ENCODE assay signal across 11 mouse cellular contexts in the genomic region with DNA sequence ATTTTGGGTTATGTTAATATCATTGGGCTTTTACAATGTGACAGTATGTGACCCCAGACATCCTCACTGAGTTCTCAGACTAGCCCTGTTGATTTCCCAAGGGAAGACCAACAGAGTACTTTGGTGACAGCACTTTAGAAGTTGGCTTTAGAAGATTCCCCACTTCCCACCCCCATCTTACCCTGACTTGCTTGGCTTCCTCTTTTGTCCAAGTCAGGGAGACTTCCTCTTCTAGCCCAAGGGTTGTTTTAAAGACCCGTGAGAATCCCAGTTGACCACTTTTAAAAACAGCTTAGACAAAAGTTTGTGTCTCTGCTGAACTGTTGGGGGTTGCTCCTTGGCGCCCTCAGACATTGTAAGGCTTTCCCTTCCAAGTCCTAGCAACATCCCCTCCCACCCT. TPM values are rescaled to one million over a fixed set of nuclear protein-coding genes. Genes with fewer than 3 reads are reported as not detected.
A peak's percentile ranks its signal among the peaks of the same experiment; 100 is the strongest.
DNase-seq lines count a peak whose midpoint lies in the region; ATAC-seq and TF ChIP-seq lines count a peak whose summit lies in the region.
"Had no signal": no experiment of that assay in that cellular context is flagged by ENCODE, and none has a peak within 500 bp of the region (broad histone marks: within the 10 kb centered on the region; RNA-seq: fewer than 3 reads in every experiment).

No protein-coding gene starts in this region.

- no peaks in the 10 kb centered on the region for H3K27me3 ChIP-seq in hindbrain, embryonic 15.5 days
- H3K27me3 ChIP-seq in midbrain, embryonic 14.5 days (ENCODE audit: control insufficient read depth, insufficient read depth, low read length) = no peaks in the 10 kb centered on the region

- H3K9ac ChIP-seq in hindbrain, embryonic 15.5 days = no peak overlapping the region
- no peak overlapping the region for H3K9ac ChIP-seq in midbrain, embryonic 14.5 days (replicated peaks; ENCODE audit: low read length)

- 0 out of 2 replicates have a peak overlapping the region, but pooled peaks have one; percentile 2 for H3K4me2 ChIP-seq in hindbrain, embryonic 15.5 days
- no peak overlapping the region for H3K4me2 ChIP-seq in midbrain, embryonic 14.5 days (ENCODE audit: low read length)

- no peak overlapping the region for H3K4me3 ChIP-seq in left cerebral cortex, adult 2 months
- no peak overlapping the region for H3K4me3 ChIP-seq in hindbrain, embryonic 15.5 days
- no peak overlapping the region for H3K4me3 ChIP-seq in midbrain, embryonic 14.5 days (replicated peaks; ENCODE audit: low read depth, low read length)
- H3K4me3 ChIP-seq: erythroblast, embryonic 14.5 days had no signal

- intact Hi-C loops in left cerebral cortex, adult 2 months (cut with DNase I) = no loop called here

- H3K4me1 ChIP-seq in hindbrain, embryonic 15.5 days (replicated peaks) = peaks cover 59% of the 10 kb centered on the region
- peaks cover 43% of the 10 kb centered on the region for H3K4me1 ChIP-seq in midbrain, embryonic 14.5 days (ENCODE audit: control insufficient read depth, insufficient read depth, low read length)

- H3K27ac ChIP-seq in left cerebral cortex, adult 2 months = peak overlapping the region; percentile 54
- H3K27ac ChIP-seq in hindbrain, embryonic 15.5 days (replicated peaks) = peak overlapping the region; percentile 24; the same call in 1 of the 2 replicates
- 0 out of 2 replicates have a peak overlapping the region, but pooled peaks have one; percentile 13 for H3K27ac ChIP-seq in midbrain, embryonic 14.5 days (replicated peaks; ENCODE audit: low read depth, low read length)

- no peaks in the 10 kb centered on the region for H3K36me3 ChIP-seq in hindbrain, embryonic 15.5 days
- no peaks in the 10 kb centered on the region for H3K36me3 ChIP-seq in midbrain, embryonic 14.5 days (ENCODE audit: control insufficient read depth, insufficient read depth, low read length)

- H3K9me3 ChIP-seq in hindbrain, embryonic 15.5 days = no peaks in the 10 kb centered on the region
- H3K9me3 ChIP-seq in midbrain, embryonic 14.5 days (ENCODE audit: control insufficient read depth, low read length) = no peaks in the 10 kb centered on the region

- 10% methylated on average over 2 of the region's 2 CpGs for WGBS in hindbrain, embryonic 15.5 days
- WGBS in midbrain, embryonic 14.5 days = 9% methylated on average over 2 of the region's 2 CpGs

- peak; percentile 55 for ATAC-seq in common myeloid progenitor, adult 5-6 weeks (replicated peaks; ENCODE audit: low read depth, poor library complexity, severe bottlenecking)
- no peak for ATAC-seq in hindbrain, embryonic 15.5 days (ENCODE audit: low FRiP score, low read depth)
- ATAC-seq in midbrain, embryonic 14.5 days (ENCODE audit: low FRiP score, low TSS enrichment) = no peak

- TF ChIP-seq CTCF in left cerebral cortex, adult 2 months (IDR thresholded peaks at IDR 0.05) = no peak

- DNase-seq in left cerebral cortex, adult 2 months (ENCODE audit: extremely low spot score in 1 of 2, low spot score in 2 of 2) = no peak
- DNase-seq in left cerebral cortex, adult 8-10 months (ENCODE audit: low spot score in 2 of 2) = no peak
- no peak for DNase-seq in midbrain, embryonic 14.5 days
- DNase-seq in right cerebral cortex, postnatal 25 days = no peak
- DNase-seq in retina, embryonic 14.5 days (ENCODE audit: low spot score) = no peak
- DNase-seq in frontal cortex, postnatal 10 days (ENCODE audit: low spot score in 2 of 2) = no peak
- DNase-seq: right cerebral cortex, postnatal 14 days had no signal

RNA-seq across cellular contexts. Expression of a gene that starts 47.1 kb away (rescaled TPM):
- not detected for total RNA-seq in left cerebral cortex, adult 2 months (2021)
- total RNA-seq in left cerebral cortex, adult 8-10 months (2022) = not detected
- total RNA-seq in common myeloid progenitor, adult 5-6 weeks (2017) = 0.19 and 0.27 TPM in 2 replicates
- 0.12 TPM in 1 of 2 replicates, not detected in the other for polyA plus RNA-seq in hindbrain, embryonic 15.5 days (2015; fragmentation: Nextera tagmentation; extraction: Ambion mirVana)
- 0.13 TPM in 1 of 2 replicates, not detected in the other for polyA plus RNA-seq in midbrain, embryonic 14.5 days (2014; fragmentation: Nextera tagmentation; extraction: Ambion mirVana)
- total RNA-seq: left cerebral cortex, postnatal 25 days had no signal
- polyA plus RNA-seq: erythroblast, embryonic 14.5 days had no signal
